Mouse (Mus musculus) CH12.LX (cell line): ENCODE measurements at regions not wholly inside any gene's neighbourhood (a gene's known extent, or its start where the extent isn't known, plus 50 kb on each side); places are given as distances from the start of the nearest gene placed in this dataset.

Source experiments
- DNase-seq: peaks from one replicate; pipeline ENCODE4 v3.0.0-alpha.2; 2013; ENCODE audit errors: extremely low read depth
- H3K27ac ChIP-seq: 2 replicates; pipeline ENCODE4 v1.5.1; 2012; ENCODE audit warnings: low read depth, mild to moderate bottlenecking, control low read depth, moderate library complexity; ENCODE audit not compliant: insufficient read depth
- H3K27me3 ChIP-seq: replicated peaks from 2 replicates; pipeline ENCODE3; 2012; ENCODE audit warnings: inconsistent platforms
- H3K36me3 ChIP-seq, 2 experiments: replicated peaks in 1 of 2; 2 replicates each; pipeline versions ENCODE3 to v1.6.1; 2012; ENCODE audit warnings: inconsistent platforms in 1 of 2, low read length in 1 of 2, mild to moderate bottlenecking in 1 of 2, mixed read lengths in 1 of 2, moderate library complexity in 1 of 2; ENCODE audit not compliant: control insufficient read depth in 1 of 2, insufficient read depth in 1 of 2
- H3K4me1 ChIP-seq, 2 experiments: 2 replicates each; pipeline ENCODE4 v1.6.1; 2012; ENCODE audit warnings: inconsistent platforms in 1 of 2, moderate library complexity in 1 of 2; ENCODE audit not compliant: insufficient read depth in 2 of 2, control insufficient read depth in 1 of 2
- H3K4me2 ChIP-seq: 2 replicates; pipeline ENCODE4 v1.6.1; 2012; ENCODE audit warnings: low read depth, mild to moderate bottlenecking, control low read depth; ENCODE audit not compliant: poor library complexity, insufficient read depth, severe bottlenecking
- H3K4me3 ChIP-seq, 3 experiments: fragments of 150-350 bp in 1 of 3; sonication (generic) in 1 of 3; replicated peaks in 1 of 3; 2 replicates each; pipeline versions ENCODE3 to v1.5.1; 2011 to 2012; ENCODE audit warnings: low read depth in 2 of 3, low read length in 2 of 3, mild to moderate bottlenecking in 2 of 3, moderate library complexity in 2 of 3, control low read depth in 1 of 3, improper control_type of control experiment in 1 of 3, inconsistent platforms in 1 of 3, mixed read lengths in 1 of 3; ENCODE audit not compliant: poor library complexity in 1 of 3
- H3K79me2 ChIP-seq: replicated peaks from 2 replicates; pipeline ENCODE4 v1.6.1; 2012; ENCODE audit warnings: mild to moderate bottlenecking, moderate library complexity; ENCODE audit not compliant: control insufficient read depth, poor library complexity, insufficient read depth, severe bottlenecking; ENCODE audit errors: extremely low read depth
- H3K9ac ChIP-seq: 2 replicates; pipeline ENCODE4 v1.6.1; 2012; ENCODE audit warnings: low read depth, mild to moderate bottlenecking, control low read depth, moderate library complexity; ENCODE audit not compliant: insufficient read depth
- H3K9me3 ChIP-seq: replicated peaks from 2 replicates; pipeline ENCODE3; 2012; ENCODE audit warnings: low read length, inconsistent platforms, mixed read lengths
- BHLHE40 ChIP-seq: IDR thresholded peaks from 2 replicates; pipeline ENCODE4 v1.6.1; 2011; ENCODE audit warnings: mild to moderate bottlenecking, low read depth, low read length, improper control_type of control experiment
- CHD1 ChIP-seq: IDR thresholded peaks from 2 replicates; pipeline ENCODE4 v1.6.1; 2012; ENCODE audit warnings: low read depth, low read length, improper control_type of control experiment, inconsistent platforms
- CHD2 ChIP-seq: IDR thresholded peaks from 2 replicates; pipeline ENCODE4 v1.6.1; 2011; ENCODE audit warnings: low read length, improper control_type of control experiment
- CTCF ChIP-seq, 2 experiments: IDR thresholded peaks in 1 of 2; conservative IDR thresholded peaks in 1 of 2; 2 replicates each; pipeline ENCODE4 v1.5.1; 2011 to 2012; ENCODE audit warnings: low read depth in 2 of 2, low read length in 2 of 2, improper control_type of control experiment in 1 of 2, inconsistent platforms in 1 of 2, mild to moderate bottlenecking in 1 of 2, moderate library complexity in 1 of 2
- ELF1 ChIP-seq: IDR thresholded peaks from 2 replicates; pipeline ENCODE4 v1.6.1; 2014; ENCODE audit warnings: low read depth, mild to moderate bottlenecking, inconsistent platforms, low read length, improper control_type of control experiment
- EP300 ChIP-seq: IDR thresholded peaks from 2 replicates; pipeline ENCODE4 v1.6.1; 2011; ENCODE audit warnings: low read length, improper control_type of control experiment
- GABPA ChIP-seq: IDR thresholded peaks from 2 replicates; pipeline ENCODE4 v1.6.1; 2012; ENCODE audit warnings: low read depth, low read length, improper control_type of control experiment, inconsistent platforms; ENCODE audit not compliant: insufficient replicate concordance
- IRF4 ChIP-seq: IDR thresholded peaks from 2 replicates; pipeline ENCODE4 v1.6.1; 2014; ENCODE audit warnings: low read depth, mild to moderate bottlenecking, inconsistent platforms, low read length, improper control_type of control experiment
- KAT2A ChIP-seq: IDR thresholded peaks from 2 replicates; pipeline ENCODE4 v1.6.1; 2012; ENCODE audit warnings: low read length, improper control_type of control experiment, inconsistent platforms; ENCODE audit not compliant: insufficient replicate concordance
- MAFK ChIP-seq: IDR thresholded peaks from 2 replicates; pipeline ENCODE4 v1.6.1; 2011; ENCODE audit warnings: low read length, improper control_type of control experiment; ENCODE audit not compliant: insufficient replicate concordance
- MAX ChIP-seq: IDR thresholded peaks from 2 replicates; pipeline ENCODE4 v1.6.1; 2011; ENCODE audit warnings: low read length, improper control_type of control experiment
- MAZ ChIP-seq: IDR thresholded peaks from 2 replicates; pipeline ENCODE4 v1.6.1; 2012; ENCODE audit warnings: low read depth, mild to moderate bottlenecking, inconsistent platforms, low read length, improper control_type of control experiment, moderate library complexity
- NRF1 ChIP-seq: IDR thresholded peaks from 2 replicates; pipeline ENCODE4 v1.6.1; 2014; ENCODE audit warnings: low read depth, mild to moderate bottlenecking, inconsistent platforms, low read length, improper control_type of control experiment, moderate library complexity
- PAX5 ChIP-seq: IDR thresholded peaks from 2 replicates; pipeline ENCODE4 v1.6.1; 2012; ENCODE audit warnings: low read length, inconsistent platforms, mixed read lengths
- POLR2A ChIP-seq: IDR thresholded peaks from 2 replicates; pipeline ENCODE4 v1.6.1; 2011; ENCODE audit warnings: low read depth, mild to moderate bottlenecking, improper control_type of control experiment, low read length
- RAD21 ChIP-seq: IDR thresholded peaks from 2 replicates; pipeline ENCODE4 v1.6.1; 2011; ENCODE audit warnings: low read depth, mild to moderate bottlenecking, low read length, improper control_type of control experiment, moderate library complexity
- RCOR1 ChIP-seq: conservative IDR thresholded peaks from 2 replicates; pipeline ENCODE4 v1.6.1; 2012; ENCODE audit warnings: low read depth, mild to moderate bottlenecking, inconsistent platforms, low read length, improper control_type of control experiment
- SMC3 ChIP-seq: IDR thresholded peaks from 2 replicates; pipeline ENCODE4 v1.6.1; 2011; ENCODE audit warnings: low read depth, low read length, improper control_type of control experiment
- TCF12 ChIP-seq: IDR thresholded peaks from 2 replicates; pipeline ENCODE4 v1.6.1; 2014; ENCODE audit warnings: low read depth, mild to moderate bottlenecking, inconsistent platforms, low read length, improper control_type of control experiment
- UBTF ChIP-seq: IDR thresholded peaks from 2 replicates; pipeline ENCODE4 v1.6.1; 2012; ENCODE audit warnings: low read depth, mild to moderate bottlenecking, inconsistent platforms, low read length, improper control_type of control experiment, moderate library complexity
- USF2 ChIP-seq: conservative IDR thresholded peaks from 2 replicates; pipeline ENCODE4 v1.6.1; 2011; ENCODE audit warnings: low read depth, low read length, improper control_type of control experiment
- ZC3H11A ChIP-seq: IDR thresholded peaks from 2 replicates; pipeline ENCODE4 v1.6.1; 2012; ENCODE audit warnings: low read depth, mild to moderate bottlenecking, inconsistent platforms, low read length, improper control_type of control experiment
- ZMIZ1 ChIP-seq: IDR thresholded peaks from 2 replicates; pipeline ENCODE4 v1.6.1; 2012; ENCODE audit warnings: low read depth, mild to moderate bottlenecking, inconsistent platforms, low read length, improper control_type of control experiment
- ZNF384 ChIP-seq: IDR thresholded peaks from 2 replicates; pipeline ENCODE4 v1.6.1; 2012; ENCODE audit warnings: low read depth, low read length, improper control_type of control experiment, inconsistent platforms
- dilution Hi-C: fragments of 300-500 bp; cut with MboI; formaldehyde crosslinking; loops from 2 replicates; pipeline ENCODE4 v1.14.3; 2020; ENCODE audit warnings: low sequenced_read_pairs; ENCODE audit not compliant: extremely low pct_unique_long_range_greater_than_20kb, extremely low pct_ligation_motif_present
- in situ Hi-C: fragments of 300-500 bp; cut with MboI; formaldehyde crosslinking; loops from 3 replicates; pipeline ENCODE4 v1.14.3; 2019; ENCODE audit warnings: low sequenced_read_pairs, low pct_ligation_motif_present, low pct_unique_long_range_greater_than_20kb, mixed read lengths

- dilution Hi-C loops: no loop called here
- H3K79me2 ChIP-seq: no peaks in the 10 kb centered on the region
These were observed 150.3 kb downstream of the Tgfb2 start for GRCm38 (mm10) chr1:186555441-186555975.

GRCm38 (mm10) chr1:186554520-186555010 is 151.2 kb downstream of the Tgfb2 start:
- DNase-seq: no peak

More at GRCm38 (mm10) chr1:186555441-186555975, 150.3 kb downstream of the Tgfb2 start:
- no peak overlapping the region for H3K4me2 ChIP-seq
- H3K9ac ChIP-seq: no peak overlapping the region
- in situ Hi-C loops: no loop called here
- H3K4me1 ChIP-seq: no peaks in the 10 kb centered on the region
- H3K9me3 ChIP-seq: peaks cover 70% of the 10 kb centered on the region
- TF ChIP-seq CHD2 (no peak), UBTF (no peak), USF2 (no peak), BHLHE40 (no peak), PAX5 (no peak), ZMIZ1 (no peak), RCOR1 (no peak), ZNF384 (no peak), KAT2A (no peak), RAD21 (no peak), SMC3 (no peak), MAFK (no peak), IRF4 (no peak), POLR2A (no peak), CHD1 (no peak), GABPA (no peak), ZC3H11A (no peak), MAX (no peak)
- DNase-seq: no peak
- H3K27ac ChIP-seq: no peak overlapping the region
- no peaks in the 10 kb centered on the region for H3K27me3 ChIP-seq
- H3K36me3 ChIP-seq: no peaks in the 10 kb centered on the region
- H3K4me3 ChIP-seq: no peak overlapping the region

More at GRCm38 (mm10) chr1:186554520-186555010, 151.2 kb downstream of the Tgfb2 start:
- dilution Hi-C loops: no loop called here
- Histone ChIP-seq H3K27me3 (no peaks in the 10 kb centered on the region), H3K36me3 (no peaks in the 10 kb centered on the region), H3K4me3 (no peak overlapping the region), H3K9ac (no peak overlapping the region), H3K9me3 (peaks cover 67% of the 10 kb centered on the region), H3K4me2 (no peak overlapping the region), H3K27ac (no peak overlapping the region), H3K79me2 (no peaks in the 10 kb centered on the region), H3K4me1 (no peaks in the 10 kb centered on the region)
- in situ Hi-C loops: no loop called here
- TF ChIP-seq TCF12 (no peak), RCOR1 (no peak), CTCF (conservative IDR thresholded peaks at IDR 0.05 in 1 of 2, IDR thresholded peaks at IDR 0.05 in 1 of 2; ENCODE audit: low read depth in 2 of 2, low read length in 2 of 2) (no peak), ELF1 (no peak), PAX5 (no peak), NRF1 (no peak), MAZ (no peak), EP300 (no peak), CHD1 (no peak)
